Mouse (Mus musculus) erythroblast, embryonic 14.5 days (primary cell): ENCODE data around the gene Cdca7l. TPM values are rescaled to one million over a fixed set of nuclear protein-coding genes. Genes with fewer than 3 reads are reported as not detected.

Experiments used
- H3K27me3 ChIP-seq: 2 replicates; pipeline ENCODE4 v1.6.1; 2012; ENCODE audit warnings: inconsistent platforms; ENCODE audit not compliant: control insufficient read depth
- H3K36me3 ChIP-seq: 2 replicates; pipeline ENCODE4 v1.6.1; 2012; ENCODE audit warnings: mild to moderate bottlenecking, inconsistent platforms; ENCODE audit not compliant: control insufficient read depth
- H3K4me1 ChIP-seq: 2 replicates; pipeline ENCODE4 v1.6.1; 2012; ENCODE audit warnings: inconsistent platforms; ENCODE audit not compliant: control insufficient read depth
- H3K4me3 ChIP-seq: replicated peaks from 2 replicates; pipeline ENCODE3; 2012; ENCODE audit warnings: moderate library complexity, mild to moderate bottlenecking, inconsistent platforms
- H3K9me3 ChIP-seq: 2 replicates; pipeline ENCODE4 v1.6.1; 2012; ENCODE audit warnings: low read length, inconsistent platforms, mixed read lengths; ENCODE audit not compliant: control insufficient read depth
- GATA1 ChIP-seq: IDR thresholded peaks from 2 replicates; pipeline ENCODE4 v1.6.1; 2012; ENCODE audit warnings: low read length, inconsistent platforms, mixed read lengths
- TAL1 ChIP-seq: IDR thresholded peaks from 3 replicates; pipeline ENCODE4 v1.6.1; 2012; ENCODE audit warnings: low read length, inconsistent platforms, mixed read lengths
- polyA plus RNA-seq: library from polyadenylated mRNA; stranded (reverse); fragments of >175 nt; gene quantifications from 2 replicates; pipeline ENCODE4 v1.2.3, GENCODE M21; 2012

Cdca7l gene
- polyA plus RNA-seq, 1 experiment: 0.14 TPM

- Histone ChIP-seq H3K4me1 (no peaks in the 10 kb centered on the region), H3K4me3 (no peak overlapping the region), H3K9me3 (no peaks in the 10 kb centered on the region), H3K36me3 (no peaks in the 10 kb centered on the region), H3K27me3 (no peaks in the 10 kb centered on the region)
- no peak for TF ChIP-seq TAL1
- no peak for TF ChIP-seq GATA1
Observed at GRCm38 (mm10) chr12:117831351-117831961, 27.4 kb downstream of the Cdca7l start.

- Histone ChIP-seq H3K9me3 (no peaks in the 10 kb centered on the region), H3K4me1 (no peaks in the 10 kb centered on the region), H3K36me3 (no peaks in the 10 kb centered on the region), H3K4me3 (no peak overlapping the region), H3K27me3 (no peaks in the 10 kb centered on the region)
- no peak for TF ChIP-seq GATA1
- TF ChIP-seq TAL1: no peak
Observed at GRCm38 (mm10) chr12:117832190-117832589, 28.1 kb downstream of the Cdca7l start.

GRCm38 (mm10) chr12:117834652-117835051, 30.6 kb downstream of the Cdca7l start:
- Histone ChIP-seq H3K36me3 (no peaks in the 10 kb centered on the region), H3K4me3 (no peak overlapping the region), H3K4me1 (no peaks in the 10 kb centered on the region), H3K9me3 (no peaks in the 10 kb centered on the region), H3K27me3 (peaks cover 3% of the 10 kb centered on the region)
- TF ChIP-seq TAL1 (no peak), GATA1 (no peak)

GRCm38 (mm10) chr12:117835371-117835770, 31.3 kb downstream of the Cdca7l start:
- no peaks in the 10 kb centered on the region for H3K36me3 ChIP-seq
- H3K9me3 ChIP-seq: no peaks in the 10 kb centered on the region

GRCm38 (mm10) chr12:117837376-117837775, 33.3 kb downstream of the Cdca7l start:
- H3K27me3 ChIP-seq: peaks cover 3% of the 10 kb centered on the region
- no peak overlapping the region for H3K4me3 ChIP-seq
- H3K9me3 ChIP-seq: no peaks in the 10 kb centered on the region
- no peaks in the 10 kb centered on the region for H3K4me1 ChIP-seq
- no peaks in the 10 kb centered on the region for H3K36me3 ChIP-seq
- TF ChIP-seq GATA1: no peak
- TF ChIP-seq TAL1: no peak

More at GRCm38 (mm10) chr12:117835371-117835770, 31.3 kb downstream of the Cdca7l start:
- H3K4me3 ChIP-seq: no peak overlapping the region
- H3K27me3 ChIP-seq: peaks cover 3% of the 10 kb centered on the region
- TF ChIP-seq GATA1 (no peak), TAL1 (no peak)
- H3K4me1 ChIP-seq: no peaks in the 10 kb centered on the region

- Histone ChIP-seq H3K9me3 (no peaks in the 10 kb centered on the region), H3K27me3 (peaks cover 3% of the 10 kb centered on the region), H3K4me1 (peaks cover 18% of the 10 kb centered on the region), H3K4me3 (no peak overlapping the region), H3K36me3 (no peaks in the 10 kb centered on the region)
- TF ChIP-seq GATA1 (no peak), TAL1 (no peak)
Observed at GRCm38 (mm10) chr12:117840705-117841104, 36.6 kb downstream of the Cdca7l start.

- TF ChIP-seq TAL1: no peak
- no peak for TF ChIP-seq GATA1
- H3K36me3 ChIP-seq: no peaks in the 10 kb centered on the region
- no peak overlapping the region for H3K4me3 ChIP-seq
- peaks cover 18% of the 10 kb centered on the region for H3K4me1 ChIP-seq
- H3K9me3 ChIP-seq: no peaks in the 10 kb centered on the region
- peaks cover 3% of the 10 kb centered on the region for H3K27me3 ChIP-seq
Observed at GRCm38 (mm10) chr12:117842676-117843075, 38.6 kb downstream of the Cdca7l start.

- Histone ChIP-seq H3K36me3 (no peaks in the 10 kb centered on the region), H3K9me3 (no peaks in the 10 kb centered on the region), H3K4me1 (peaks cover 18% of the 10 kb centered on the region), H3K27me3 (peaks cover 2% of the 10 kb centered on the region), H3K4me3 (peak overlapping the region; percentile 80)
- TF ChIP-seq GATA1 (no peak), TAL1 (no peak)
Observed at GRCm38 (mm10) chr12:117843302-117844074, 39.4 kb downstream of the Cdca7l start.

- Histone ChIP-seq H3K27me3 (no peaks in the 10 kb centered on the region), H3K4me1 (peaks cover 18% of the 10 kb centered on the region), H3K36me3 (no peaks in the 10 kb centered on the region), H3K4me3 (peak overlapping the region; percentile 80), H3K9me3 (no peaks in the 10 kb centered on the region)
- TF ChIP-seq TAL1: no peak
- TF ChIP-seq GATA1: no peak
Observed at GRCm38 (mm10) chr12:117844075-117844408, 40.0 kb downstream of the Cdca7l start.

GRCm38 (mm10) chr12:117844917-117845316, 40.8 kb downstream of the Cdca7l start:
- no peaks in the 10 kb centered on the region for H3K36me3 ChIP-seq
- peaks cover 18% of the 10 kb centered on the region for H3K4me1 ChIP-seq
- H3K4me3 ChIP-seq: peak overlapping the region; percentile 80
- TF ChIP-seq TAL1 (no peak), GATA1 (no peak)
- H3K27me3 ChIP-seq: no peaks in the 10 kb centered on the region
- no peaks in the 10 kb centered on the region for H3K9me3 ChIP-seq
